Mouse (Mus musculus): Measurements from ENCODE around the gene Casp2.
A peak's percentile ranks its signal among the peaks of the same experiment; 100 is the strongest.

Gene Casp2

GRCm38 (mm10) chr6:42276151-42276550 lies 11.4 kb downstream of the Casp2 start:
- DNase-seq (ENCODE audit: low spot score in 2 of 2) = no peak

- DNase-seq (ENCODE audit: low spot score in 2 of 2) = no peak
These were observed 18.2 kb downstream of the Casp2 start for GRCm38 (mm10) chr6:42282865-42283528.

GRCm38 (mm10) chr6:42286448-42286847 lies 21.7 kb downstream of the Casp2 start, which contains the start of gene Clcn1:
TSS of gene Clcn1 (plus strand) at chr6:42286685.
- DNase-seq (ENCODE audit: low spot score in 2 of 2) = no peak

- DNase-seq (ENCODE audit: low spot score in 2 of 2) = no peak
These were observed 22.8 kb downstream of the Casp2 start for GRCm38 (mm10) chr6:42287562-42287961.

GRCm38 (mm10) chr6:42293327-42293726 lies 28.5 kb downstream of the Casp2 start:
- no peak for DNase-seq (ENCODE audit: low spot score in 2 of 2)

- DNase-seq (ENCODE audit: low spot score in 2 of 2) = no peak
These were observed 30.8 kb downstream of the Casp2 start for GRCm38 (mm10) chr6:42295549-42296094.

- no peak for DNase-seq (ENCODE audit: low spot score in 2 of 2)
These were observed 34.6 kb downstream of the Casp2 start for GRCm38 (mm10) chr6:42299362-42299761.

- DNase-seq (ENCODE audit: low spot score in 2 of 2) = peak in 1 of 2 experiments; percentile 15
These were observed 45.1 kb downstream of the Casp2 start for GRCm38 (mm10) chr6:42309816-42310378.

GRCm38 (mm10) chr6:42310427-42311053 lies 45.8 kb downstream of the Casp2 start:
- no peak for DNase-seq (ENCODE audit: low spot score in 2 of 2)

GRCm38 (mm10) chr6:42318293-42318692 lies 53.5 kb downstream of the Casp2 start:
- no peak for DNase-seq (ENCODE audit: low spot score in 2 of 2)

GRCm38 (mm10) chr6:42323371-42324066 lies 58.7 kb downstream of the Casp2 start:
- no peak for DNase-seq (ENCODE audit: low spot score in 2 of 2)

GRCm38 (mm10) chr6:42324067-42324481 lies 59.3 kb downstream of the Casp2 start:
- no peak for DNase-seq (ENCODE audit: low spot score in 2 of 2)

GRCm38 (mm10) chr6:42324482-42325267 lies 59.9 kb downstream of the Casp2 start, which contains the start of gene Fam131b:
TSS of gene Fam131b (minus strand) at chr6:42324643.
- peak; percentile 35 to 47 for DNase-seq (ENCODE audit: low spot score in 2 of 2)

GRCm38 (mm10) chr6:42325268-42325609 lies 60.5 kb downstream of the Casp2 start:
- peak; percentile 58 to 86 for DNase-seq (ENCODE audit: low spot score in 2 of 2)

- DNase-seq (ENCODE audit: low spot score in 2 of 2) = no peak
These were observed 61.7 kb downstream of the Casp2 start for GRCm38 (mm10) chr6:42326509-42326908.

- DNase-seq (ENCODE audit: low spot score in 2 of 2) = no peak
These were observed 64.0 kb downstream of the Casp2 start for GRCm38 (mm10) chr6:42328757-42329156.

GRCm38 (mm10) chr6:42330216-42330615 lies 65.4 kb downstream of the Casp2 start:
- DNase-seq (ENCODE audit: low spot score in 2 of 2) = no peak

- no peak for DNase-seq (ENCODE audit: low spot score in 2 of 2)
These were observed 66.2 kb downstream of the Casp2 start for GRCm38 (mm10) chr6:42330946-42331345.
